Mouse (Mus musculus): Measurements from ENCODE around the gene Tmem44. TPM values are rescaled to one million over a fixed set of nuclear protein-coding genes. Genes with fewer than 3 reads are reported as not detected.

Tmem44 gene
- polyA plus RNA-seq, 1 experiment from 2014 or later, result not detected

DNA sequence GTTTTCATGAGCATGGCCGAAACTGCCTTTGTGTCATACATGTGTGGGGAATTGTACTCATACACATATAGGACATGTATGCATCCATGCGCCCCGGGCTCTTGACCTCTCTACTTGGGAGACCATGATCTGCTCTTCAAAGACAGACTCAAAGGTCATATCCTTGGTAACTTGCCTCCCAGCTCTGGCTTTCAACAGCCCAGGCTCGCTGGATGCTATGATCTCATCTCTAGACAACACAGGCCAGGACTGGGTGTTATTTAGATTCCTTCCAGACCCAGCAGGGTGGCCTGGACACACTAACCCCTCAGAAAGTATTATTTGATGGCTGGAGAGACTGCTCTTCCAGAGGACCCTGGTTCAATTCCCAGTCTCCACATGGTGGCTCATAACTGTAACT lies 45.8 kb downstream of the Tmem44 start:
- Histone ChIP-seq H3K79me2 (ENCODE audit: inconsistent target) (no peaks in the 10 kb centered on the region), H3K4me3 (ENCODE audit: inconsistent target) (no peak overlapping the region), H3K27ac (no peak overlapping the region), H3K36me3 (ENCODE audit: inconsistent target) (no peaks in the 10 kb centered on the region)
- WGBS (ENCODE audit: missing documents), result 92% methylated on average over 4 of the region's 4 CpGs

GRCm38 (mm10) chr16:30503958-30504357 lies 46.7 kb downstream of the Tmem44 start:
- no peak overlapping the region for H3K4me3 ChIP-seq (ENCODE audit: inconsistent target)
- H3K36me3 ChIP-seq (ENCODE audit: inconsistent target), result no peaks in the 10 kb centered on the region
- WGBS (ENCODE audit: missing documents), result 18% methylated on average over 15 of the region's 15 CpGs
- H3K27ac ChIP-seq, result no peak overlapping the region
- H3K79me2 ChIP-seq (ENCODE audit: inconsistent target), result no peaks in the 10 kb centered on the region

- H3K36me3 ChIP-seq (ENCODE audit: inconsistent target), result no peaks in the 10 kb centered on the region
- no peak overlapping the region for H3K27ac ChIP-seq
- H3K4me3 ChIP-seq (ENCODE audit: inconsistent target), result no peak overlapping the region; the same call in 1 of the 2 replicates
- 9% methylated on average over 25 of the region's 25 CpGs for WGBS (ENCODE audit: missing documents)
- no peaks in the 10 kb centered on the region for H3K79me2 ChIP-seq (ENCODE audit: inconsistent target)
Observed at GRCm38 (mm10) chr16:30502221-30502891, 48.3 kb downstream of the Tmem44 start.

DNA sequence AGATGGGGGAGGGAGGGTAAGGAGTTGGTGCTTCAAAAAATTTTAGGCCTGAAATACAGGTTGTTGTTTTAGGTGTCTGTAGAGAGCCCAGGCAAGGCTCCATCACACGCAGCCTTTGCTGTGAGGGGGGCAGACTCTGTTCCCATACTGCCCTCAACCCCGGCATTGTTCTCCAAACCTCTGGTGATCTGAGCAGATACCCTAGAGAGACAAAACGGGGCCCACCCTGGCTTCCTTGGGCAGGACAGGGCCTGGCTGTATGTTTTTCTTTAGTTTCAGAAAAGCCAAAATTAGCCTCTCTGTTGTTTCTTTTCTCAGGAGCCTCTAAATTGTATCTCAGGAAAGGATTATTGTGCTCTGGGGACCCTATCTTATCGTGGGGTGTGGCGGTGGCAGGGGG lies 49.0 kb downstream of the Tmem44 start:
- 95% methylated on average over 5 of the region's 5 CpGs for WGBS (ENCODE audit: missing documents)
- H3K79me2 ChIP-seq (ENCODE audit: inconsistent target), result no peaks in the 10 kb centered on the region
- H3K36me3 ChIP-seq (ENCODE audit: inconsistent target), result no peaks in the 10 kb centered on the region
- H3K4me3 ChIP-seq (ENCODE audit: inconsistent target), result no peak overlapping the region
- H3K27ac ChIP-seq, result no peak overlapping the region

GRCm38 (mm10) chr16:30500223-30500622 lies 50.4 kb downstream of the Tmem44 start:
- no peak overlapping the region for H3K27ac ChIP-seq
- no peaks in the 10 kb centered on the region for H3K36me3 ChIP-seq (ENCODE audit: inconsistent target)
- WGBS (ENCODE audit: missing documents), result 98% methylated on average over 7 of the region's 7 CpGs
- H3K4me3 ChIP-seq (ENCODE audit: inconsistent target), result no peak overlapping the region
- no peaks in the 10 kb centered on the region for H3K79me2 ChIP-seq (ENCODE audit: inconsistent target)

DNA sequence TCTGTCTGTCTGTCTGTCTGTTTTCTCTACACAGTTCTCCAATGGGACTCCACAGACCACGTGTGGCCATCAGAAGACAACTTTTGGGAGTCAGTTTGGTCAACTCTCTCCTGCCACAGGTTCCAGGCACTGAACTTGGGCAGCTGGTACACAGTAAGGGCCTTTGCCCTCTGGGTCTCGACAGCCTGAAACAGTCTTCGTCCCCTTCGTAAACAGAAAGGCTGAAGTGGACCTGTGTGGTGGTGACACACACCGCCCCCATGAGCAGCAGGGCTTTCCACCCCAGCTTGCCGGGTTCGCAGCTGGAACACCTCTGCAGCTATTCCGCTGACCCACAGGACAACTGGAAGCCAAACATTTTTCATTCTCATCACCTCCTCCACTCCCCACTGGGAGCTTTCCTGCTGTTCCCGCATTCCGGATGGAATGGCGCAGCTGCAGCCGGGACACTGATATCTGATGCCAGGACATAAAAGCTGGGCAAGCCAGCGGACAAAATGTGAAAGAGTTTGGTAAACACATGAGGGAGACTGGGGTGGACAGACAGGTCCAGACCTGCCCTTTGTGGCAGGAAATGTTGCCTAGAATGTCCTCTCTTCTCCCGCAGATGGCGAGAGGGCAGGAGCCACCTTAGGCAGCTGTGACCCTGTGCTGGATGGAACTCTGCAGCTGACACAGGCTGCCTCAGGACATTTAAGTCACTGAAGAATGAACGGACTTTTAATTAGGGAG lies 51.4 kb downstream of the Tmem44 start:
- H3K36me3 ChIP-seq (ENCODE audit: inconsistent target), result no peaks in the 10 kb centered on the region
- 97% methylated on average over 15 of the region's 16 CpGs for WGBS (ENCODE audit: missing documents)
- H3K4me3 ChIP-seq (ENCODE audit: inconsistent target), result no peak overlapping the region
- H3K79me2 ChIP-seq (ENCODE audit: inconsistent target), result no peaks in the 10 kb centered on the region
- no peak overlapping the region for H3K27ac ChIP-seq

DNA sequence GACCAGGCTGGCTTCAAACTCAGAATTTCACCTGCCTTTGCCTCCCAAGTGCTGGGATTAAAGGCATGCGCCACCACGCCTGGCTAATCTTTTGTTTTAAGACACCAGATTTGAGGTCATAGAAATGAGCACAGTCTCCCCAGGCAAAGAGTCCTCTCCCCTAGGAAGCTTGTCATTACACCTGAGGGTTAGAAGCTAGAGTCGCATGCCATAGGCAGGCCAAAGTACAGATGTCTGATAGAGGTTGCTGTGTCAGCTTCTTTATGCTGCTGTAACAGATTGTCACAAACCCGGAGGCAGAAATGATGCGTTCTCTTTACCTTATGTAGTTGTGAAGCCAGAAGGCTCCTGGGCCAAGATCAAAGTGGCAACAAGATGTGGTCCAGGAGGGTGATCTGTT lies 53.3 kb downstream of the Tmem44 start:
- Histone ChIP-seq H3K27ac (no peak overlapping the region), H3K79me2 (ENCODE audit: inconsistent target) (no peaks in the 10 kb centered on the region), H3K36me3 (ENCODE audit: inconsistent target) (no peaks in the 10 kb centered on the region), H3K4me3 (ENCODE audit: inconsistent target) (no peak overlapping the region)
- 96% methylated on average over 5 of the region's 5 CpGs for WGBS (ENCODE audit: missing documents)

GRCm38 (mm10) chr16:30494883-30495282 lies 55.8 kb downstream of the Tmem44 start:
- Histone ChIP-seq H3K79me2 (ENCODE audit: inconsistent target) (no peaks in the 10 kb centered on the region), H3K27ac (no peak overlapping the region)
- 91% methylated on average over 6 of the region's 6 CpGs for WGBS (ENCODE audit: missing documents)

GRCm38 (mm10) chr16:30491742-30492141 lies 58.9 kb downstream of the Tmem44 start:
- Histone ChIP-seq H3K36me3 (ENCODE audit: inconsistent target) (no peaks in the 10 kb centered on the region), H3K27ac (no peak overlapping the region), H3K79me2 (ENCODE audit: inconsistent target) (no peaks in the 10 kb centered on the region), H3K4me3 (ENCODE audit: inconsistent target) (no peak overlapping the region)
- WGBS (ENCODE audit: missing documents), result 61% methylated on average over 4 of the region's 4 CpGs

More at GRCm38 (mm10) chr16:30494883-30495282, 55.8 kb downstream of the Tmem44 start:
- Histone ChIP-seq H3K4me3 (ENCODE audit: inconsistent target) (no peak overlapping the region), H3K36me3 (ENCODE audit: inconsistent target) (no peaks in the 10 kb centered on the region)

DNA sequence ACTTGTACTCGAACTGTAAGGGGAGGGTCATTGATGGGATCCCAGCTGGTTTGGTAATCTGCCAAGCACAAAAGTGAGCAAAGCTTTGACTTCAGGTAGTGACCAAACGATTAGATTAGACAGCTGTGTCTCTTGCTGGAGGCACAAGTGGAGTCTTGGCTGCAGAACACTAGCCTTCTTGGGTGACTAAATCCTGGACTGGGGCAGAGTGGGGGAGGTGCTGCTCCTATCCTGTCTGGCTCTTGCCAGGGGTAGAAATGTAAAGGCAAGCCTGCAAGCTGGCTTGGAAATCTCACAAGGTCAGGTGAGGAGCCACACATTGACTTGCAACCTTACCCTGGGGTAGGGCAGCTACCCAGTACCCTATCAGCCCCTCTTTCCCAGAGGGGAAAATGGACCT lies 59.9 kb downstream of the Tmem44 start:
- Histone ChIP-seq H3K27ac (no peak overlapping the region), H3K4me3 (ENCODE audit: inconsistent target) (no peak overlapping the region), H3K36me3 (ENCODE audit: inconsistent target) (no peaks in the 10 kb centered on the region), H3K79me2 (ENCODE audit: inconsistent target) (no peaks in the 10 kb centered on the region)
- WGBS (ENCODE audit: missing documents), result 90% methylated on average over 2 of the region's 2 CpGs

- 98% methylated on average over 4 of the region's 4 CpGs for WGBS (ENCODE audit: missing documents)
- H3K79me2 ChIP-seq (ENCODE audit: inconsistent target), result no peaks in the 10 kb centered on the region
- H3K36me3 ChIP-seq (ENCODE audit: inconsistent target), result no peaks in the 10 kb centered on the region
Observed at GRCm38 (mm10) chr16:30490316-30490715, 60.3 kb downstream of the Tmem44 start.

DNA sequence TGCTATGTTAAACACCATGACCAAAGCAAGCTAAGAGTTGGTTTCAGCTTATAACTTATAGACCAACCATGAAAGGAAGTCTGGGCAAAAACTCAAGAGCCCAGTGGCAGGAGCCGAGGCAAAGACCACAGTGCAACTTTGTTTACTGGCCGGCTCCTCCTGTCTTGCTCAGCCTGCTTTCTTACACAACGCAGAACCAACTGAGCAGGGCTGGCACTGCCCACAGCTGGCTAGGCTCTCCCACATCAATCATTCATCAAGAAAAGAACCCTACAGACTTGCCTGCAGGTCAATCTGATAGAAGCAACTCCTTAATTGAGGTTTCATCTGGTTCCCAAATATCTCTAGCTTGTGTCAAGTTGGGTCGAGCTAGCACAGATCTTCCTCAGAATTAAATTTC lies 61.0 kb downstream of the Tmem44 start:
- whole genome bisulfite sequencing (ENCODE audit: missing documents), result 56% methylated on average over 4 of the region's 4 CpGs
- H3K4me3 ChIP-seq (ENCODE audit: inconsistent target), result no peak overlapping the region
- H3K27ac ChIP-seq, result no peak overlapping the region
- no peaks in the 10 kb centered on the region for H3K36me3 ChIP-seq (ENCODE audit: inconsistent target)
- no peaks in the 10 kb centered on the region for H3K79me2 ChIP-seq (ENCODE audit: inconsistent target)

More at GRCm38 (mm10) chr16:30490316-30490715, 60.3 kb downstream of the Tmem44 start:
- Histone ChIP-seq H3K4me3 (ENCODE audit: inconsistent target) (no peak overlapping the region), H3K27ac (no peak overlapping the region)

- Histone ChIP-seq H3K79me2 (ENCODE audit: inconsistent target) (no peaks in the 10 kb centered on the region), H3K4me3 (ENCODE audit: inconsistent target) (no peak overlapping the region), H3K36me3 (ENCODE audit: inconsistent target) (no peaks in the 10 kb centered on the region), H3K27ac (no peak overlapping the region)
- 80% methylated on average over 4 of the region's 4 CpGs for WGBS (ENCODE audit: missing documents)
Observed at GRCm38 (mm10) chr16:30486498-30486897, 64.1 kb downstream of the Tmem44 start.

- H3K4me3 ChIP-seq (ENCODE audit: inconsistent target), result no peak overlapping the region
- H3K79me2 ChIP-seq (ENCODE audit: inconsistent target), result no peaks in the 10 kb centered on the region
- H3K36me3 ChIP-seq (ENCODE audit: inconsistent target), result no peaks in the 10 kb centered on the region
- H3K27ac ChIP-seq, result no peak overlapping the region
- 89% methylated on average over 5 of the region's 5 CpGs for WGBS (ENCODE audit: missing documents)
Observed at GRCm38 (mm10) chr16:30477791-30478190, 72.9 kb downstream of the Tmem44 start.

DNA sequence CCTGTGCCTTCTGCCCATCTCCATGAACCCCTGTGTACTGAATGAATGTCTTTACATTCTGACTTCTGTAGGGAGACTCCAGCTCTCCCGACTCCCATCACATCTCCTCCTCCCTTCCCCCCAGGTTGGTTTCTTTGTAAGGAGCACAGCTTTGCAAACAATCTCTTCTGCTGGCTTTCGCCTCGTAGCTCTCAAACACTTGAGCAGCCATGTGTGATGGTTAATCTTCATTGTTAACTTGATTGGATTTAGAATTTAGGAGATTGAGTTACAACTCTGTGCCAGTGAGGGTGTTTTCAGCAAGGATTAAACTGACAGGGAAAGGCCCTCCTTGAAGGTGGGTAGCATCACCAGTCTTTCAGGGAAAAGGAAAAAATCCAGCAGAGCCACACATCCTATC lies 73.6 kb downstream of the Tmem44 start:
- WGBS (ENCODE audit: missing documents), result 96% methylated on average over 3 of the region's 3 CpGs
- no peak overlapping the region for H3K4me3 ChIP-seq (ENCODE audit: inconsistent target)
- no peaks in the 10 kb centered on the region for H3K79me2 ChIP-seq (ENCODE audit: inconsistent target)
- no peaks in the 10 kb centered on the region for H3K36me3 ChIP-seq (ENCODE audit: inconsistent target)
- H3K27ac ChIP-seq, result no peak overlapping the region
